Mouse (Mus musculus) forebrain, embryonic 15.5 days (tissue): ENCODE results near the gene Tmco3. TPM values are rescaled to one million over a fixed set of nuclear protein-coding genes. Genes with fewer than 3 reads are reported as not detected.

Source experiments
- ATAC-seq: fragments of 200-750 bp; cut with Nextera tagmentation; replicated peaks from 2 replicates; pipeline ENCODE4 v1.8.0; 2017; ENCODE audit warnings: mild to moderate bottlenecking, moderate TSS enrichment, moderate library complexity
- H3K27ac ChIP-seq: fragments of 300-500 bp; sonication (generic); replicated peaks from 2 replicates; pipeline ENCODE4 v1.5.1; 2015; ENCODE audit warnings: mild to moderate bottlenecking, inconsistent platforms
- H3K27me3 ChIP-seq: fragments of 300-500 bp; sonication (generic); 2 replicates; pipeline ENCODE4 v1.6.1; 2015; ENCODE audit warnings: inconsistent platforms
- H3K36me3 ChIP-seq: fragments of 300-500 bp; sonication (generic); 2 replicates; pipeline ENCODE4 v1.6.1; 2015; ENCODE audit warnings: mild to moderate bottlenecking, inconsistent platforms
- H3K4me1 ChIP-seq: fragments of 300-500 bp; sonication (generic); 2 replicates; pipeline ENCODE4 v1.6.1; 2015; ENCODE audit warnings: inconsistent platforms
- H3K4me2 ChIP-seq: fragments of 300-500 bp; sonication (generic); replicated peaks from 2 replicates; pipeline ENCODE4 v1.6.1; 2015; ENCODE audit warnings: mild to moderate bottlenecking, inconsistent platforms
- H3K4me3 ChIP-seq: fragments of 300-500 bp; sonication (generic); 2 replicates; pipeline ENCODE4 v1.5.1; 2015; ENCODE audit warnings: mild to moderate bottlenecking, inconsistent platforms
- H3K9ac ChIP-seq: fragments of 300-500 bp; sonication (generic); replicated peaks from 2 replicates; pipeline ENCODE4 v1.6.1; 2015; ENCODE audit warnings: mild to moderate bottlenecking, inconsistent platforms
- H3K9me3 ChIP-seq: fragments of 300-500 bp; sonication (generic); 2 replicates; pipeline ENCODE4 v1.6.1; 2016; ENCODE audit warnings: inconsistent platforms
- WGBS: fragments of 180-500 bp; shearing (Covaris S2); methylation state at CpG from one replicate; pipeline ENCODE4 v1.1.7; 2015; ENCODE audit warnings: mixed read lengths; 5-methylcytosine and 5-hydroxymethylcytosine counted together
- polyA plus RNA-seq: library from polyadenylated mRNA; unstranded; fragments of >200 nt; fragmentation: Nextera tagmentation; extraction: Ambion mirVana; gene quantifications from 2 replicates; pipeline ENCODE4 v1.2.1, GENCODE M21; 2015

Gene Tmco3
- polyA plus RNA-seq, 1 experiment from 2014 or later, result 49.3 TPM

DNA sequence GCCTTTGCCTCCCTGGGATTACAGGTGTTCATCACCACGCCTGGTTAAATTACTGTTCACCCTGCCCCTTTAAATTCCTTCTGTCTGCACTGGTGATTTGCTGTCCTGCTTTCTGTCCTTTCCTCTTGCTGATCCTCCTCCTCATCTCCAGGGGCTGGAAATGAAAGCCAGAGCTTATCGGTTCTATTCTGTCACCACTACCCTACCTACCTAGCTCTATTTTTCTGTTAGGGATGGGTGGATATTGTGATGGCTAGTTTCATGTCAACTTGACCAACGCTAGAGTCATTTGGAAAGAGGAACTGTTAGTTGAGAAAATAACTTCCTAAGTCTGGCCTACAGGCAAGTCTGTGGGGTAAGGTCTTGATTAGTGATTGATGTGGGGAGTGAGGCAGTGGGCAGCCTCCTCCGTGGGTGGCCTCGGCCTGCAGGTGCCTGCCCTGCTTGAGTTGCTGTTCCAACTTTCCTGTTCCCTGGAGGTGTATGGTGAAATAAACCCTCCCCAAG, 11.0 kb upstream of the Tmco3 start:
- no peak overlapping the region for H3K9ac ChIP-seq
- ATAC-seq, result no peak
- H3K9me3 ChIP-seq, result no peaks in the 10 kb centered on the region
- H3K36me3 ChIP-seq, result peaks cover 15% of the 10 kb centered on the region; the same call in 1 of the 2 replicates
- no peak overlapping the region for H3K27ac ChIP-seq
- no peak overlapping the region for H3K4me2 ChIP-seq
- no peaks in the 10 kb centered on the region for H3K4me1 ChIP-seq
- no peaks in the 10 kb centered on the region for H3K27me3 ChIP-seq
- 88% methylated on average over 5 of the region's 5 CpGs for WGBS
- H3K4me3 ChIP-seq, result no peak overlapping the region

DNA sequence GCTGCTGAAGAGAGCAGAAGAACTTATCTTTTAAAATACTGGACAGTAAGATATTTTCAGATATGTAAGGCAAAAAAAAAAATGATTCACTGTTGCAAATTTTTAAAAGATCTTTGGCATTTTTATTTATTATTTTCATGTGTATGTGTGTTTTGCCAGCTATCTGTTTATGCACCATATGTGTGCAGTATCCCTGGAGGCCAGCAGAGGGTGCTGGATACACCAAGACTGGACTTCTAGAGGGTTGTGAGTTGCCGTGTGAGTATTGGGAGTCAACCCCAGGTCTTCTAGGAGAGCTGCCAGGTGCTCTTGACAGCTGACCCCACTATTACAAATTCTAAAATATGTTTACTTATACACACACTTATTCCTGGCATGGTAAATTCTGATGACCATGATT, 4.8 kb upstream of the Tmco3 start:
- Histone ChIP-seq H3K4me2 (no peak overlapping the region), H3K36me3 (peaks cover 3% of the 10 kb centered on the region; the same call in 1 of the 2 replicates), H3K4me1 (peaks cover 8% of the 10 kb centered on the region), H3K27ac (no peak overlapping the region), H3K9ac (no peak overlapping the region), H3K9me3 (no peaks in the 10 kb centered on the region), H3K4me3 (no peak overlapping the region), H3K27me3 (no peaks in the 10 kb centered on the region)
- ATAC-seq, result no peak
- 85% methylated on average over 1 of the region's 1 CpGs for WGBS

GRCm38 (mm10) chr8:13287304-13287691, 692 bp upstream of the Tmco3 start:
- peaks cover 7% of the 10 kb centered on the region; the same call in 1 of the 2 replicates for H3K36me3 ChIP-seq
- H3K9ac ChIP-seq, result peak overlapping the region; percentile 79
- peak overlapping the region; percentile 85 for H3K4me3 ChIP-seq
- H3K4me2 ChIP-seq, result peak overlapping the region; percentile 97
- no peak for ATAC-seq
- H3K27ac ChIP-seq, result peak overlapping the region; percentile 91
- H3K9me3 ChIP-seq, result no peaks in the 10 kb centered on the region
- no peaks in the 10 kb centered on the region for H3K27me3 ChIP-seq
- WGBS, result 0% methylated on average over 34 of the region's 34 CpGs
- peaks cover 24% of the 10 kb centered on the region for H3K4me1 ChIP-seq

DNA sequence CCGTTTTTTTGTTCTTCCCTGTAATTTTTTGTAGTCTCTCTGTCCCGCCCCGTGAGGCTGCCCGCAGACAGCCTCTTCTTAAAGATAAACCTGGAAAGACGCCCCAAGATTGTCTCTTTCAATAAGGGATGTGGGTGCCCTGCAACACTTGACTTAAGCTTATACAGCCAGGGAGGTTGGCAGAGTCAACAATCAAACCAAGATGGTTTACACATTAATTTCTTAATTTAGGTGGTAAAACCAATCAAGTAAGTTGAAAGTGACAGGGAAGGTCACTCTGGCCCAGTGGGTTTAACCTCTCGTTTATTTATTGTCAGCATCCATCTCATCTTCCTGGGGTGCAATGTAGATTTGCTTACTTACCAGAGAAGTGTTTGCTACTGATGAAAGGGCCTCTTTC, 656 bp downstream of the Tmco3 start:
- no peak for ATAC-seq
- H3K4me2 ChIP-seq, result peak overlapping the region; percentile 69
- no peaks in the 10 kb centered on the region for H3K9me3 ChIP-seq
- H3K27ac ChIP-seq, result peak overlapping the region; percentile 91; the same call in 1 of the 2 replicates
- H3K4me1 ChIP-seq, result peaks cover 24% of the 10 kb centered on the region
- peaks cover 15% of the 10 kb centered on the region for H3K36me3 ChIP-seq
- H3K27me3 ChIP-seq, result no peaks in the 10 kb centered on the region
- peak overlapping the region; percentile 85 for H3K4me3 ChIP-seq
- 7% methylated on average over 6 of the region's 6 CpGs for WGBS
- peak overlapping the region; percentile 79 for H3K9ac ChIP-seq

DNA sequence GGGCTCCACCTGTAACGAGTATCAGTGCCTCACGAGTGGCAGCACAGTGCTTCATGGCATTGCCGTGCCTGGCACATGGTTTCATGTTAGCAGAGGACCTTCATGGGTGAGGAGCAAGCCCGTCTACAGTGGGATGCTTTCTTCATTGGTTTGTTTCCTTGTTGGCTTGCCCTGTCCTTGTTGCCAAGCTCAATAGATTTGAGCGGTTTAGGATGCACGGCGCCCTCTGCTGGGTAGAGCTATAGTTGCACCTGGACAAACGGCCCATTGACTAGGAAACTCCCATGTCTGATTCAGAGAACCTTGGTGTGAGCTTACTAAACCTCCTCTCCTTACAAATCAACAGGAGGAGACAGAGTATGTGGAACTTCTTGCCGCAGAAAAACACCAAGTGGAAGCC, 4.4 kb downstream of the Tmco3 start:
- Histone ChIP-seq H3K36me3 (peaks cover 51% of the 10 kb centered on the region), H3K4me2 (no peak overlapping the region), H3K4me1 (peaks cover 16% of the 10 kb centered on the region), H3K9me3 (no peaks in the 10 kb centered on the region), H3K27me3 (no peaks in the 10 kb centered on the region), H3K27ac (no peak overlapping the region), H3K9ac (no peak overlapping the region), H3K4me3 (no peak overlapping the region)
- 27% methylated on average over 9 of the region's 9 CpGs for WGBS
- no peak for ATAC-seq

- peaks cover 58% of the 10 kb centered on the region for H3K36me3 ChIP-seq
- ATAC-seq, result no peak
- no peak overlapping the region for H3K4me2 ChIP-seq
- no peak overlapping the region for H3K9ac ChIP-seq
- WGBS, result 92% methylated on average over 9 of the region's 9 CpGs
- H3K4me1 ChIP-seq, result peaks cover 11% of the 10 kb centered on the region
- H3K9me3 ChIP-seq, result no peaks in the 10 kb centered on the region
- H3K27me3 ChIP-seq, result no peaks in the 10 kb centered on the region
- no peak overlapping the region for H3K27ac ChIP-seq
- H3K4me3 ChIP-seq, result no peak overlapping the region
Measured at GRCm38 (mm10) chr8:13293677-13294470, 5.9 kb downstream of the Tmco3 start.

DNA sequence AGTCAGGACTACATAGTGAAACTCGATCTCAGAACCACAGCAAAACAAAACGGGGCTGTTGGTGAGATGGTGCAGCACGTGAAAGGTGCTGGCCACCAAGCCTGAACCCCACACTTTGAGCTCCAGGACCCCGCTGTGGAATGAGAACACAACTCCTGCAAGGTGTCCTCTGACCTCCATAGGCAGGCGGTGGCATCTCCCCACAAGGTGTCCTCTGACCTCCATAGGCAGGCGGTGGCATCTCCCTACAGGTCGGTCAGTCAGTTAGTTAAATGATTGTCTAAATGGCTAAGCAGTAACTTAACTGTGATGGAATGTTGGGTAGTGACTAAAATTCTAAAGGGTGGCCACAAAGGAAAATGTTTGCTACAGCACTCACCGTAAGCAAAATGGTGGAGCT, 11.6 kb downstream of the Tmco3 start:
- no peaks in the 10 kb centered on the region for H3K27me3 ChIP-seq
- H3K4me2 ChIP-seq, result no peak overlapping the region
- ATAC-seq, result no peak
- no peak overlapping the region for H3K4me3 ChIP-seq
- H3K9me3 ChIP-seq, result no peaks in the 10 kb centered on the region
- WGBS, result 96% methylated on average over 8 of the region's 8 CpGs
- H3K4me1 ChIP-seq, result no peaks in the 10 kb centered on the region
- H3K9ac ChIP-seq, result no peak overlapping the region
- H3K36me3 ChIP-seq, result peaks cover 80% of the 10 kb centered on the region
- no peak overlapping the region for H3K27ac ChIP-seq

- 91% methylated on average over 7 of the region's 7 CpGs for WGBS
- Histone ChIP-seq H3K27ac (no peak overlapping the region), H3K4me3 (no peak overlapping the region), H3K9me3 (no peaks in the 10 kb centered on the region), H3K4me1 (no peaks in the 10 kb centered on the region), H3K36me3 (peaks cover 76% of the 10 kb centered on the region), H3K27me3 (no peaks in the 10 kb centered on the region), H3K4me2 (no peak overlapping the region), H3K9ac (no peak overlapping the region)
- no peak for ATAC-seq
Measured at GRCm38 (mm10) chr8:13301036-13301435, 13.0 kb downstream of the Tmco3 start.

DNA sequence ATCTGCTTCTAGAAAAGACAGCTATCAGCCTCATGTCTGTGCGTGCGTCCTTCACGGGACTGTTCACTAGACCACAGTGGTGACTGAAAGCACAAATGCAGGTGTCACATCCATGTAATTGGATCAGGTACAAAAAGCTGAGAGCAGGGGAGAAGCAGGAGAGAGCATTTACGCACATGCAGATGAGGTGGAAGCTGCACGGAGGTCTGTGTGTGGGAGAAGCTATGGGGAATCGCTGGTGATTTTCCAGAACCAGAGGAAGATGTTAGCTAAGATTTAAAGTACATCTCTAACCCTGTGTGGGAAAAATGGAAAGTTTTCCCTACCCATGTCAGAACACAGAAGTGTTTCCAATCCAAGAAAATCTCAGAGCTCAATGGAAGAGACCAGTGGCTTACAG, 17.5 kb downstream of the Tmco3 start:
- no peak overlapping the region for H3K9ac ChIP-seq
- H3K27me3 ChIP-seq, result no peaks in the 10 kb centered on the region
- 93% methylated on average over 6 of the region's 6 CpGs for WGBS
- H3K4me3 ChIP-seq, result no peak overlapping the region
- no peak overlapping the region for H3K27ac ChIP-seq
- no peak overlapping the region for H3K4me2 ChIP-seq
- peaks cover 47% of the 10 kb centered on the region for H3K36me3 ChIP-seq
- no peaks in the 10 kb centered on the region for H3K9me3 ChIP-seq
- no peak for ATAC-seq
- H3K4me1 ChIP-seq, result no peaks in the 10 kb centered on the region

- WGBS, result 98% methylated on average over 4 of the region's 4 CpGs
- Histone ChIP-seq H3K4me1 (no peaks in the 10 kb centered on the region), H3K4me2 (no peak overlapping the region), H3K36me3 (peaks cover 47% of the 10 kb centered on the region), H3K27me3 (no peaks in the 10 kb centered on the region), H3K27ac (no peak overlapping the region), H3K4me3 (no peak overlapping the region), H3K9ac (no peak overlapping the region), H3K9me3 (no peaks in the 10 kb centered on the region)
- no peak for ATAC-seq
Measured at GRCm38 (mm10) chr8:13305884-13306283, 17.9 kb downstream of the Tmco3 start.

GRCm38 (mm10) chr8:13306309-13306909, 18.4 kb downstream of the Tmco3 start:
- 84% methylated on average over 7 of the region's 7 CpGs for WGBS
- H3K27ac ChIP-seq, result no peak overlapping the region
- H3K4me3 ChIP-seq, result no peak overlapping the region
- no peak for ATAC-seq
- no peaks in the 10 kb centered on the region for H3K4me1 ChIP-seq
- H3K4me2 ChIP-seq, result no peak overlapping the region
- peaks cover 43% of the 10 kb centered on the region for H3K36me3 ChIP-seq
- no peak overlapping the region for H3K9ac ChIP-seq
- no peaks in the 10 kb centered on the region for H3K9me3 ChIP-seq
- no peaks in the 10 kb centered on the region for H3K27me3 ChIP-seq

- H3K36me3 ChIP-seq, result peaks cover 38% of the 10 kb centered on the region
- no peaks in the 10 kb centered on the region for H3K9me3 ChIP-seq
- WGBS, result 85% methylated on average over 9 of the region's 9 CpGs
- no peaks in the 10 kb centered on the region for H3K4me1 ChIP-seq
- no peak for ATAC-seq
- no peak overlapping the region for H3K4me2 ChIP-seq
- no peak overlapping the region for H3K9ac ChIP-seq
- no peak overlapping the region for H3K27ac ChIP-seq
- no peak overlapping the region for H3K4me3 ChIP-seq
- H3K27me3 ChIP-seq, result no peaks in the 10 kb centered on the region
Measured at GRCm38 (mm10) chr8:13306916-13307315, 18.9 kb downstream of the Tmco3 start.
